Mouse (Mus musculus) liver, adult 2 months (tissue): Measurements from ENCODE around the gene Ttc23l.

ENCODE experiments used
- CTCF ChIP-seq: fragments of 200-500 bp; IDR thresholded peaks from 2 replicates; pipeline ENCODE4 v1.5.1; 2011; ENCODE audit warnings: low read depth, low read length, control low read depth
- POLR2A ChIP-seq: fragments of 200-500 bp; IDR thresholded peaks from 2 replicates; pipeline ENCODE4 v1.6.1; 2011; ENCODE audit warnings: low read length, control low read depth; ENCODE audit not compliant: insufficient read depth; ENCODE audit errors: extremely low read depth

DNA sequence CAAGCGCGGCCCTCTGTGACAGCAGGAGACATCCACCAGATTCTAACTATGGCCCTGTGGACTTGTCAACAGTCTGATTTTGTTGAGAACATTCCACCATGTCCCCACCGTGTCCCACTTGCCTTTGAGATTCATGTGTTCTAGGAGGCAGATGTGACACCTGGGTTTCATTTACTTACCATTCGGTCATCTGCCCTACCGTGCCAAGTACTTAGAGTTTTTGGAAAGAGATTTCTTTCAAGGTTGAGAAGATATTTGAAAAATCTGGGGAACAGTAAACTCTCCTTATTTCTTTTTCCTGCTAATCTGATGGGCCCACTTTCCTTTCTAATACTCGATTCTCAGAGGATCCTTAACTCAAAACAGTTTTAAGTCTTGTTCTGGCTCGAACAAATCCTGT is 22.5 kb downstream of the Ttc23l start:
- no peak for TF ChIP-seq POLR2A
- TF ChIP-seq CTCF, result no peak
